Comparison of ENCODE assay signal across 8 mouse cellular contexts in the genomic region with DNA sequence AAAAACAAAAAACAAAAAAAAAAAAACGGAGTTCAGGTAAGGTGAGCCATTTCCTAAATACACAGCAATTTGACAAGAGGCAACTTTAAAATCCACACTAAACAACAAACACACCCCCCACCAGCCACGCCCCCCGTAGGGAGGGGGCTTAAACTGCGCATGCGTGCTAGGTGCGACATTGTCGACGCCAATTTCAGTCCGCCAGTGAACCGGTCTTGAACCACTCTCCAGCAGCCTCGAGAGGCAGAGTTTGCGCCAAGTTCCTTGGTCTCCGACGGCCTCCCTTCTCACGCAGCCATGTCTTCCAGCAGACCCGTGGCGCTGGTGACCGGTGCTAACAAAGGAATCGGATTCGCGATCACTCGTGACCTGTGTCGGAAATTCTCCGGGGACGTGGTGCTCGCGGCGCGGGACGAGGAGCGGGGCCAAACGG. TPM values are rescaled to one million over a fixed set of nuclear protein-coding genes. Genes with fewer than 3 reads are reported as not detected.
A peak's percentile ranks its signal among the peaks of the same experiment; 100 is the strongest.
DNase-seq lines count a peak whose midpoint lies in the region; ATAC-seq and TF ChIP-seq lines count a peak whose summit lies in the region.

No protein-coding gene starts in this region.

- H3K9me3 ChIP-seq in forebrain, embryonic 15.5 days, result no peaks in the 10 kb centered on the region
- no peaks in the 10 kb centered on the region for H3K9me3 ChIP-seq in lung, embryonic 14.5 days (ENCODE audit: low read depth, low read length)

- intact Hi-C loops in heart, postnatal 36 days (cut with DNase I), result loop anchor here (5.0 kb wide), 1 partner anchor 105 kb away; a partner anchor contains a TSS

- H3K27me3 ChIP-seq in forebrain, embryonic 15.5 days, result 0 out of 2 replicates have a peak, but pooled peaks cover 7% of the 10 kb centered on the region
- no peaks in the 10 kb centered on the region for H3K27me3 ChIP-seq in lung, embryonic 14.5 days (ENCODE audit: insufficient read depth, low read length)

- peaks cover 20% of the 10 kb centered on the region for H3K36me3 ChIP-seq in forebrain, embryonic 15.5 days
- peaks cover 18% of the 10 kb centered on the region for H3K36me3 ChIP-seq in lung, embryonic 14.5 days (ENCODE audit: insufficient read depth)

- TF ChIP-seq CTCF in layer of hippocampus, adult 2 months (conservative IDR thresholded peaks at IDR 0.05), result no peak
- no peak for TF ChIP-seq CTCF in lung, embryonic 14.5 days (IDR thresholded peaks at IDR 0.05; ENCODE audit: low read depth)

- H3K4me2 ChIP-seq in forebrain, embryonic 15.5 days (replicated peaks), result peak overlapping the region; percentile 76
- H3K4me2 ChIP-seq in lung, embryonic 14.5 days, result peak overlapping the region; percentile 88

- peak overlapping the region; percentile 61 for H3K4me3 ChIP-seq in forebrain, embryonic 15.5 days
- peak overlapping the region; percentile 84 for H3K4me3 ChIP-seq in layer of hippocampus, adult 2 months
- peak overlapping the region; percentile 67 for H3K4me3 ChIP-seq in lung, embryonic 14.5 days (ENCODE audit: low read depth, low read length)

- peak overlapping the region; percentile 75 for H3K9ac ChIP-seq in forebrain, embryonic 15.5 days (replicated peaks)
- H3K9ac ChIP-seq in lung, embryonic 14.5 days, result peak overlapping the region; percentile 75

- H3K4me1 ChIP-seq in forebrain, embryonic 15.5 days, result peaks cover 31% of the 10 kb centered on the region
- peaks cover 4% of the 10 kb centered on the region; the same call in 1 of the 2 replicates for H3K4me1 ChIP-seq in lung, embryonic 14.5 days (ENCODE audit: insufficient read depth)

- under 1% methylated on average over 32 of the region's 32 CpGs for WGBS in forebrain, embryonic 15.5 days
- under 1% methylated on average over 32 of the region's 32 CpGs for WGBS in lung, embryonic 14.5 days

- peak; percentile 41 for ATAC-seq in forebrain, embryonic 15.5 days (replicated peaks)
- ATAC-seq in lung, embryonic 14.5 days (ENCODE audit: insufficient read depth), result peak; percentile 32
- peak; percentile 68 for ATAC-seq in neutrophil, adult 5-6 weeks (ENCODE audit: extremely low read depth, insufficient number of reproducible peaks, low FRiP score, poor library complexity, severe bottlenecking)

- peak overlapping the region; percentile 56 for H3K27ac ChIP-seq in forebrain, embryonic 15.5 days (replicated peaks)
- peak overlapping the region; percentile 86 for H3K27ac ChIP-seq in layer of hippocampus, adult 2 months
- H3K27ac ChIP-seq in lung, embryonic 14.5 days (ENCODE audit: low read depth), result peak overlapping the region; percentile 65

- peak; percentile 92 for DNase-seq in ES-CJ7 (ENCODE audit: low read depth, low spot score)
- DNase-seq in cerebellum, adult 11-12 months, result peak; percentile 81
- peak; percentile 87 to 88 for DNase-seq in heart, postnatal 36 days
- DNase-seq in layer of hippocampus, adult 2 months (ENCODE audit: low spot score in 2 of 2), result peak; percentile 81 to 83
- peak; percentile 94 for DNase-seq in lung, embryonic 14.5 days
- peak; percentile 78 for DNase-seq in testis, postnatal 14 days (ENCODE audit: low spot score)

RNA-seq across cellular contexts. Expression of a gene that starts 2.0 kb away (rescaled TPM):
- polyA plus RNA-seq in forebrain, embryonic 15.5 days (2015; fragmentation: Nextera tagmentation; extraction: Ambion mirVana), result 148 TPM in 2 replicates
- total RNA-seq in heart, postnatal 36 days (2021), result 10 to 100 TPM; 25.5 to 26.2 TPM
- 10 to 100 TPM; 70.0 to 75.4 TPM for total RNA-seq in layer of hippocampus, adult 2 months (2021)
- polyA plus RNA-seq in lung, embryonic 14.5 days (2014; fragmentation: Nextera tagmentation; extraction: Ambion mirVana), result 87.0 and 94.3 TPM in 2 replicates
- 11.8 and 14.1 TPM in 2 replicates for total RNA-seq in neutrophil, adult 5-6 weeks (2017)

RNA-seq across cellular contexts. Expression of a gene that starts 3.8 kb away (rescaled TPM):
- 15.5 and 20.2 TPM in 2 replicates for polyA plus RNA-seq in forebrain, embryonic 15.5 days (2015; fragmentation: Nextera tagmentation; extraction: Ambion mirVana)
- 1 to 10 TPM; 1.3 to 3.0 TPM for total RNA-seq in heart, postnatal 36 days (2021)
- total RNA-seq in layer of hippocampus, adult 2 months (2021), result 10 to 100 TPM in 1 of 2 experiments, 1 to 10 TPM in 1; 9.6 to 12.9 TPM
- 10.3 and 12.0 TPM in 2 replicates for polyA plus RNA-seq in lung, embryonic 14.5 days (2014; fragmentation: Nextera tagmentation; extraction: Ambion mirVana)
- total RNA-seq in neutrophil, adult 5-6 weeks (2017), result 10.8 and 20.5 TPM in 2 replicates

RNA-seq across cellular contexts. Expression of a gene that starts 20.2 kb away (rescaled TPM):
- not detected in 2 replicates for polyA plus RNA-seq in forebrain, embryonic 15.5 days (2015; fragmentation: Nextera tagmentation; extraction: Ambion mirVana)
- total RNA-seq in heart, postnatal 36 days (2021), result under 1 TPM; 0.68 to 0.94 TPM
- 1 to 10 TPM; 2.3 to 4.6 TPM for total RNA-seq in layer of hippocampus, adult 2 months (2021)
- polyA plus RNA-seq in lung, embryonic 14.5 days (2014; fragmentation: Nextera tagmentation; extraction: Ambion mirVana), result not detected in 2 replicates
- total RNA-seq in neutrophil, adult 5-6 weeks (2017), result not detected in 2 replicates

Comparison
In these comparisons a context has a peak if more than half of its experiments do, and no peak if none do; other contexts are left out.
1. Peak in every context shown above with its lines: DNase-seq, ATAC-seq, H3K4me3 ChIP-seq and H3K27ac ChIP-seq.